Mouse (Mus musculus) heart, postnatal 14 days (tissue): ENCODE measurements at regions not wholly inside any gene's neighbourhood (a gene's known extent, or its start where the extent isn't known, plus 50 kb on each side); places are given as distances from the start of the nearest gene placed in this dataset.

Experiments used
- DNase-seq, 2 experiments: peaks; one replicate each; pipeline ENCODE4 v3.0.0; 2021 to 2022
- intact Hi-C: fragments of 180-260 bp; cut with DNase I; formaldehyde crosslinking; loops from one replicate; pipeline ENCODE4 v1.15.1; 2025

DNA sequence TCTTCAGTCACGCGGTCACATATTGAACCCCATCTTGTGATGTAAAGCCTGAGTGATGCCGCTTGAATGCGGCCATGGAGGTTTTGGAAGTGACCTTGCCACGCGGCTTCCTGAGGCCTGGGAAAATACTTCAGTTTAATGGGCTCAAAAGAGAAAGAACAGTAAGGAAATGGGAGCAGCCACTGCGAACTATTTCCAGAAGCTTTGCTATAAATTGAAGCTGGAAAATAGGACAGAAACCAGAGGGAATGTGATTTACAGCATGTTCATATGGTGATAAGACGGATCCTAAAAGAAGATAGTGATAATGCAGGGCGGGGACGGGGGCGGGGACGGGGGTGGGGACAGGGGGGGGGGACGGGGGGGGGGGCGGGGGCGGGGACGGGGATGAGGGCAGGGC is 52.7 kb upstream of the Trpc4 start:
- DNase-seq = no peak
- intact Hi-C loops = no loop called here

- DNase-seq = no peak
- intact Hi-C loops = no loop called here
Observed at GRCm38 (mm10) chr3:54083634-54084033, 72.2 kb upstream of the Trpc4 start.

DNA sequence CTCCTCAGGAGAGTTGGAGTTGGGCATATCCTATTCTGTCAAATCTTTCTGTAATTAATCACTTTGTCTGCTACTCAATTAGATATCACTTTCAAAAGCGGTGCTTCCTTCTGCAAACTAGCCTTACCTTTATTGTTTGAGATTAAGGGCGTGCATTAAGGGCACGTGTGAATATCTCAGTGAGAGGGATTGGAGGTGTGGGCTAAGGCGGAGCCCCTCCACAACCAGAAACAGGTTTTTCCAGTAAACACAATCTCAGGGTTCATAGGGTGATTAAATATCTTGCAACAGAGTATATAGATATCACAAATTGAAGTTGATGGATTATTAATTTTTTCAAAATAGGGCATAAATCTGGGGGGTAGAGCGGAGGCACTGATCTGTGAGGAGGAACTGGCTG is 79.4 kb upstream of the Trpc4 start:
- intact Hi-C loops = no loop called here
- no peak for DNase-seq

GRCm38 (mm10) chr3:54060653-54061052 is 95.2 kb upstream of the Trpc4 start:
- intact Hi-C loops = no loop called here

GRCm38 (mm10) chr3:54054376-54054775 is 101.5 kb upstream of the Trpc4 start:
- DNase-seq = no peak
- intact Hi-C loops = no loop called here

More at GRCm38 (mm10) chr3:54060653-54061052, 95.2 kb upstream of the Trpc4 start:
- DNase-seq = no peak

DNA sequence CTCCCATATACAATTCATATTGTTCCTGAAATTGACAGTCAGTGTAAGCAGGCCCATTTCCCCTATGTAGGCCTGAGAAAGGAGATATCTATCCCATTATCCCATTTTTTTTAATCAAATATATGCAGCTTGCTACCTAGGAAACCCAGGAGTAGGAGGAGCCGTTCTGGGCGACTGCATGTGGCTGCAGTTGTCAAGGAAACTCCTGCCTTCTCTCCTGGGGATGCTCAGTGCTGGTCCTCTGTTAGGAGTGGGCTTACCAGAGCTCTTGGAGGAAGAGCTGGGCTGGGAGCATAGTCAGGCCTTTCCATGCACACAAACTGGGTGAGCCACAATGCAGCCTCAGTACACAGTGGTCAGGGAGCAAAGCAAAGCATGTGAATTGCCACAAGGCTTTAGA is 106.5 kb upstream of the Trpc4 start:
- intact Hi-C loops = no loop called here

GRCm38 (mm10) chr3:54048091-54048670 is 107.7 kb upstream of the Trpc4 start:
- no peak for DNase-seq
- intact Hi-C loops = no loop called here

More for the DNA sequence above, 106.5 kb upstream of the Trpc4 start:
- DNase-seq = no peak

DNA sequence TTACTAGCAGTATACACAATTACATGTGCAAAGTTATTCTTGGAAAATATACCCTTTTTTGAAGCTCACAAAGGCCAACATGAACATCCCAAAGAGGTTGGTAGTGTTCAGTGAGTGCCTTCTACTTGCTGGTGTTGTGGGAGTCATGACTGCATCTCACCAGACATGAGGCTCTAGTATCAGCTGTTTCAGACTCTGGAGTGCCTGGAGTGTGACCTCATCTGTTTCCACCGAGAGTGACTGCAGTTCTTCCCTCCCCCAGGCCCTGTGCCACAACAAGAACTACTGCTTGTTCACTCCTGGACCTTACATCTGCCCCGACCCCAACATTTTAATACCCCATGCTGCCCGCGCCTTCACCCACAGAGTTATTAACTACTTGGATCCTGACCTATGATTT is 128.5 kb upstream of the Trpc4 start:
- no peak for DNase-seq
- intact Hi-C loops = no loop called here

- no peak for DNase-seq
- intact Hi-C loops = no loop called here
Observed at GRCm38 (mm10) chr3:54020196-54020595, 135.6 kb upstream of the Trpc4 start.

DNA sequence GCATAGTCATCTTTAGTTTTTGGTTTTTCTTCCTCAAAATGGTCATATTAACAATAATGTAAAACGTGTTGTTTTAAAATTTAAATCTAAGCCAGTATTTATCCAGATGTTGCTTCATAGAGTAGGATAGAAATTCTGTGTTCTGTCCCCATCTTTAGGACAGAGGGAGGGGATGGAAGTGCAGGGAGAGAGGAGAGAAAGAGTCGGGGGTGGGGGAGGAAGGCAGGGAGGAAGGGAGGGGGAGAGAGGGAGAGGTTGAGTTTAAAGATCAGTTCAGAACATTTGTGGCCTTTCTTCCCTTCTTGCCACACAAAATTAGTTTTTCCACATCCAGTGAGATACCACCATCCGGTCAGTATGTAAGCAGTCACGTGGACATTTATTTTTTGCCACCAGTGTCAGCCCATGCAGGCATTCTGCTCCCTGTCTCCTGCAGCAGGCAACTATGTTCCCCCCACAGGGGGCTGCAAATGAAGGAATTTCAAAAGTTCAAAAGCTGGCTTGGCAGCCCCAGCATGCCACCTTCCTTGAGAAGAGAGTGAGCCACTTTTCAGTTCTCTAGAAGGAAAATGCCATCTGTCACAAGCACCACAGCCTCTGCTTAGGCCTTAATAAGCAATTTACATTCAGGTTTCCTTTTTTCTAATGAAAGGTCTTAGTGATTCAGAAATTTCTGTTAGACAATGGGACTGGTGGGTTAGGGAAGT is 137.7 kb upstream of the Trpc4 start:
- intact Hi-C loops = no loop called here
- DNase-seq = no peak

DNA sequence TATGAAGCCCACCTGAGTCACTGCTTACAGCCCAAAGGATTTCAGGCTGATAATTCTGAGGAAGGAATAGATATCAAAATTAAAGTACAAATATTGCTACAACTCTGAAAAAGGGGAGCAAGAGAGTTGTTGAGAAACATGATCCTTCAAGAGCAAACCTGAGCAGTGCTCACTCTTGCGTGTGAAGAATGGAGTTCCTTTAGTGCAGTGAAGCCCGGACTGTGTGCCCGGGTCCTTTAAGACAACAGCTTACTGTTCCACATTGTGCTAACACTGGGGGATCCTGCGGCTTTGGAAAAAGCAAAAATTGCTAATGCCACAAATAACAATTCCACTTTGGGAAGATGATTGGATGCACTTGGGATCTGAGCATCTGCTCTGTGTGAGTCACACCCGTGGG is 139.0 kb upstream of the Trpc4 start:
- no peak for DNase-seq
- intact Hi-C loops = no loop called here

DNA sequence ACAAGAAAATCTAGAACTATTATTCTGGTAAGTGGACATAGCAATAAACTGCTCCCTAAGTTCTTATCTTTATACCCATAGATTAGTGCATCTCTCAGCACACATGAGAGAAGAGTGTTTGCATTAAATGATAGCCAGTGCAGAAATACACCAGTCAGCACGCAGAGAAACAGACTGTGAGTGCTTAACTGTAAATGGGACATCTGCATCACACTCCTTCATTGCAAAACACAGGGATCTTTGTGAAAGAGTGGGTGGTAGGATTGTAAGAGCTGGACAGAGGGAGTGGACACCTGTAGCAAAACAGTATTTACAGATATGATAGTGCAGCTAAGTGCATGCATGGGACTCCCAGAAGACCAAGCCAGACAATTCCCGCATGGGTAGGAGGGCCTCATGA is 144.8 kb upstream of the Trpc4 start:
- intact Hi-C loops = no loop called here

DNA sequence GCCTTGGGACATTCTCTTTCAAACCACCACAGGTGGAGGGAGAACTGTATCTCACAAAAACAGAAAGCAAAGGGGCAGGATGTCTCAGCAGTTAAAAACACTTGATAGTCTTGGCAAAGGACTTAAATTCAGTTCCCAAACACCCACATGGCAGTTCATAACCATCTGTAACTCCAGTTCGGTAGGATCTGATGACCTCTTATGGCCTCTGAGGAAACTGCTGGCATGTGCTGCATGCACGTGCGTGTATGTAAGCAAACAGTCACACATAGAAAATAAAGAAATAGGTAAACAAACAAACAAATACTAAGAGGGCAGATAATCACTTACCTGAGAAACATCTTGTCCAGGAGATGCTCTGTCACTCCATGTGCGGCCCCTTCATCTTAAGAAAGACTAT is 129.4 kb upstream of the Ufm1 start:
- intact Hi-C loops = no loop called here
- no peak for DNase-seq

More for the DNA sequence above, 144.8 kb upstream of the Trpc4 start:
- no peak for DNase-seq

DNA sequence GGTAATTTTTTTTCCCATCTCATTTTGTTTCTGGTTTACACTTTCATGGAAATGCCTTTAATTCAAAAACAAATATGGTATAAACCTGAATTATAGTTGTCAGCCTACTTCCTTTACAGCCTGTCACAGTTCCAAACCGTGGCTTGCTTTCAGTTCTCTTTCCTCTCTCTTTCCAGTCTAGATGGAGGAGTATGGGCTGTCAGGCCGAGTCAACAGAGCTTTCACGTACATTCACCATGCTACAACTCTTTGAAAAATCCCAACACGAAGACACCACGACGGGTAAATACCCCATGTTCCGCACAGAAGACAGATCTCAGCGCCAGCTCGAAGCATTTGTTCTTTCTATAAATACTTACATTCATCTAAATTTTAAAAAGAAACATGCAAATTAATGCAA is 125.2 kb upstream of the Ufm1 start:
- no peak for DNase-seq
- intact Hi-C loops = no loop called here

DNA sequence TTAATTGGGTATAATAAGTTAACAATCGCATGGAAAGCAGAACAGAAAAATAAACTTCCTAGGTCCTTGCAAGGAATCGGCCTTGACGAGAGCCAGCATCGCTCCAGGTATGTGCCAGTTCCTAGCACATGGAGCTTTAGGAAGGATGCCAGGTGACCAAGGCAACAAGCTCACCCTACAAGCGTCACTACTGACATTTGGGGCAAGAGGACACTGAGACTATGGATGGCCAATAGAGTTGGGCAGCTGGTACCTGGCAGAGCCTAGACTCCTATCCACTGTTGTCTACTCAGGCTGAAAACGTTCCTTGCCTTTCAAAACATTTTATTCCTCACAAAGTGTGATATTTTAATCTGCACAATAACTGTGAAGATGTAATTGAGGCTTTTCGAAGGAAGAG is 124.6 kb upstream of the Ufm1 start:
- no peak for DNase-seq
- intact Hi-C loops = no loop called here

- DNase-seq = no peak
- intact Hi-C loops = no loop called here
Observed at GRCm38 (mm10) chr3:53987316-53987715, 123.7 kb upstream of the Ufm1 start.

DNA sequence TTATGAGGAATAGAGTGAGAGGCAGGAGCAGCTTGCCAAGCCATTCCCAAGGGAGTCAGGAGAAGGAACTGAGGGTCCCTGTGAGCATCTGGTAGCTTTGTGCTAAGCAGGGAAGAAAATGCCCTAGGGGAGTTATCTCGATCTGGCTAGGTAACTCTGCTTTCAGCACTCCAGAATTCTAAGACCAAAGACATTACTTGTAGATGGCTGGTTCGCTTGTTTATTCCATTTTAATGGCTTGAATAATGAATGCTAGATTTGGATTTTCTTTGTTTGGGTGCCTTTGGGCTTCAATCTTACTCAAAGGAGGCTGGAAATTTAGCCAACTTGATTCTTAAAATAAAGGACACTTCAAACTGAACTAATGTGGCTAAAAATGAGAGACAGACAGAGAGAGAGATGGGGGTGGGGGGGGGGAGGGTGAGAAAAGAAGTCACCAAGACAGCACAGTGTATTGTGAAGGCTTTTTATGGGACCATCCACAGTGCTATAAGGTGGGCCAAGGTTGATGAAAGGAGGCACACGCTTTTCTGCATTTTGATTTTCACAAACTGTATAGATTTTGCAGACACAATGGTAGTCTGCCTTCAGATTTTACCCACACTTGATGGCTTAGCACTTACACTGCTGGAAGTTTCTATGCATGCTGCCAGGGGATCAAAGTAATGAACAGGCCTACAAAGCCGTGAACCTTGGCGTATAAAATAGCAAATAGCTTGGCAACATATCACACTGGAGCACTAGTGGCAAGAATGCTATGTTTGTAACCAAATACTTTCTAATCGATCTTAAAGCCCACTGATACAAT is 121.3 kb upstream of the Ufm1 start:
- intact Hi-C loops = no loop called here
- DNase-seq = no peak

- intact Hi-C loops = no loop called here
- no peak for DNase-seq
Observed at GRCm38 (mm10) chr3:53982311-53982710, 118.7 kb upstream of the Ufm1 start.

GRCm38 (mm10) chr3:53981585-53981984 is 118.0 kb upstream of the Ufm1 start:
- intact Hi-C loops = no loop called here
- DNase-seq = no peak

DNA sequence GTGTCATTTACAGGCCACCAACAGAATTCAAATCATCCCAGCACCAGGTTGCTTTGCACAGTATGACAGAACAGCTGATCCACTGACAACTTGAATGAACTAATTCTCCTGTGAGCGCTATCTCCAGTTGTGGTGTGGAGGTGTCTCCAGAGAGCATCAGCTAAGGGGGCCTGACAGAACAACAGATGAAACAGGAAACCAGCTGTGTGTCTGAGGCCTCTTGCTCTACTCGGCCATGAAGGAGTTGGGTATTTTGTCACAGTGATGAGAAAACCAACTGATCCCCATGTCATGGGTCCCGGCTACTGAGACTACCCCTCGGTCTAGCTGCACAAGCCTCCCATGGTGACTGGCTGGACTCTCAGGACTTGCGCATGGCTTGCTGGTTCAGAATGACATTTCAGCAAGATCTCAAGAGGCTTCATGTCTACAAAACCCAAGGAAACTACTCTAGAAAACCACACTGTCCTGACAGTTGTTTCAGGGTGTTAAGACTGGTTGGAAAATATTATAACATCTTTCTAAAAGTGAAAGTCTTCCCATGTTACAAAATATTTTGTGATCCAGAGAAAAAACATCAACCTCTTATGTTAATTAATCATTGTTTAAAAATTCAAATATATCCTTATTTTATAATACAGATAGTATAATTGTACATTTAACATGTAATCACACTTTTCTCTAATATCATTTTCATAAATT is 113.9 kb upstream of the Ufm1 start:
- no peak for DNase-seq
- intact Hi-C loops = no loop called here

- peak in 1 of 2 experiments; percentile 5 for DNase-seq
- intact Hi-C loops = no loop called here
Observed at GRCm38 (mm10) chr3:53974905-53975551, 111.4 kb upstream of the Ufm1 start.
